Mouse (Mus musculus): ENCODE measurements around the gene Klrg1. TPM values are rescaled to one million over a fixed set of nuclear protein-coding genes. Genes with fewer than 3 reads are reported as not detected.

Gene Klrg1
- polyA plus RNA-seq (2017; shearing (Covaris generic)): 10 to 100 TPM; 32.4 to 41.6 TPM

GRCm38 (mm10) chr6:122282782-122283181 is at the start of gene Klrg1:
Klrg1 (minus strand) TSS chr6:122282882.
- no peak for ATAC-seq

DNA sequence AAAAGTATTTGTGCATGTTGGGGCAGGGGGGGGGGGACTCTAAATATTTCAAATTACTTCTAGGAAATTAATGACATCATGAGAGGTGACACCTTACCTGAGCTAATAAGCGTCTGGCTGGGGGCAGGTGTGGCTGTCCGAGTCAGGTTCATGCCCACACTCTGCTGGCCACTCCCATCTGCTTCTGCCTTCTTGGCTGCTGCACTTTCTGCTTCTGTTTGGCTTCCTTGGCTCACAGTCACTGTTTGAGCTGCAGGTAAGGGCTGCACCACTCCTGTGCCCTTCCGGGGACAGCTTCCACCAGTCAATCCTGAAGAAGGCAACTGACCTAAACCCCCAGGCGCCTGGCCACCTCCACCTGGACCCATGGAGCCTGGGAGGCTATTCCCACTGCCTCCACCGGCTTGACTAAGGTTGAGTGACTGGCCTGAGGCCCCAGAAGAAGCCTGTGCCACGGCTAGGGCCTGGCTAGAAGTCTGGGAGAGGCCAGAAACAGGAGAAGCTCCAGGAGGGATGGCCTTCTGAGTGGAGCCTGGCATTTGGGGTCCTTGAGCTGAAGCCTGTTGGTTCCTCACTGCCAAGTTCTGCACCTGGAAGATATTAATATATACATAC is 42.8 kb upstream of the Klrg1 start:
- ATAC-seq: no peak

- no peak for ATAC-seq
Observed at GRCm38 (mm10) chr6:122318726-122319125, 36.0 kb upstream of the Klrg1 start.

GRCm38 (mm10) chr6:122310187-122310820 is 27.6 kb upstream of the Klrg1 start:
- no peak for ATAC-seq

- ATAC-seq: no peak
Observed at GRCm38 (mm10) chr6:122309446-122309960, 26.8 kb upstream of the Klrg1 start.

DNA sequence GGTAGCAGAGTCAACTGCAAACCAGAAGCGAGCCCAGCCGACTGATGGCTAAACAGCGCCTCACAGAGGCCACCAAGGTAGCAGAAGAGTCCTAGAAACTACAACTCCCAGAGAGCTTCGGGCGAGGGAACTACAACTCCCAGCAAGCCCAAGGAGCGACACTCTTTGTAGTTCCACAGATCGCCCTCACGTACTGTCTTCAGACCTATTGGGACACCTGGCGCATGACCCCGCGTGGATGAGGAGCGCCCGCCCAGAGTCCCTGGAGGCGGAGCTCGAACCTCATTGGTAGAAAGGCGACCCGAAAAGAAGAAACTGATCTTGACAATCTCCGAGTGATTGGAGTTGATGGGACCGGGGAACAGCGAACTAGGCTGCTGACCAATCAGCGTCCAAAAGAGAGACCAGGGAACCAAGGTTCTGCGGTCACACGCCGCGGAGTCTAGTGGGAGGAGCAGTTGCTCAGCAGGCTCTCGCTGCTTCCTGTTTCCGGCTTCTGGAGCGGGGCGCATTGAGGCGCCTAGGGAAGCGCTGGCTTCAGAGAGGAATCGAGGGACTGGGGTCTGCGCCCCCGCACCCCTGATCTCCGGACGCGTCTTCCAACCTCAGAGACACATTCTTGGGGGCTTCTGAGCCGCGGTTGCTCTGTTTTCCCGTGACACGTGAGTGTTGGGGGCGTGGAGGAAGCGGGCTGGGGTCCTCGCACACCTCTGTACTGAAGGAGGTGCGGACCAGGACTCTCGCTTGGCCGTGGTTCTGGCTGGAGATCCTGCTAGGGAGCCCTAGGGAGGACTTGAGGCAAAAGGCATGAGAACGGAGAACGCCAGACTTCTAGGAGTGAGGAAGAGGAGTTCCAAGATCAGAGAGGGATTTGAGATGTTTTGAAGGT is 26.1 kb upstream of the Klrg1 start, which contains the start of gene M6pr:
TSS of gene M6pr (plus strand) at position 216 of the 889 bp plus-strand sequence.
- ATAC-seq: peak; percentile 94

GRCm38 (mm10) chr6:122308136-122308504 is 25.4 kb upstream of the Klrg1 start:
- ATAC-seq: no peak

DNA sequence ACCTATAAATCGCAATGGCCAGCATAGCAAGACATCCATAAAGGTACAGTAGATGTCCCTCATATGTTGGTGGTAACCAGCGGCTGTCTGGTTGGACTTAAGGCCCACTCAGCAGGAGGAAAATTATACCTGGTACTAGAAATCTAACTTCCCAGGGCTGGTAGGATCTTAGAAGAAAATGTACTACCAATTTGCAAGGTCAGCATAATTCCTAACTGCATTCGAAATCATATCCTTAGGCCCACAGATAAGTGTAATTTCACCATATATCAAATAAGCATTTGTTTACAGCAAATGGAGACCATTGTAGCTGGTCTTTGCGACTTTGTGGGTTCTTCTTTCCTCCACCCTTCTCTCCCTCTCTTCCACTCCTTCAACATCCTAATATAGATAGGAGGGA is 24.0 kb upstream of the Klrg1 start:
- no peak for ATAC-seq

DNA sequence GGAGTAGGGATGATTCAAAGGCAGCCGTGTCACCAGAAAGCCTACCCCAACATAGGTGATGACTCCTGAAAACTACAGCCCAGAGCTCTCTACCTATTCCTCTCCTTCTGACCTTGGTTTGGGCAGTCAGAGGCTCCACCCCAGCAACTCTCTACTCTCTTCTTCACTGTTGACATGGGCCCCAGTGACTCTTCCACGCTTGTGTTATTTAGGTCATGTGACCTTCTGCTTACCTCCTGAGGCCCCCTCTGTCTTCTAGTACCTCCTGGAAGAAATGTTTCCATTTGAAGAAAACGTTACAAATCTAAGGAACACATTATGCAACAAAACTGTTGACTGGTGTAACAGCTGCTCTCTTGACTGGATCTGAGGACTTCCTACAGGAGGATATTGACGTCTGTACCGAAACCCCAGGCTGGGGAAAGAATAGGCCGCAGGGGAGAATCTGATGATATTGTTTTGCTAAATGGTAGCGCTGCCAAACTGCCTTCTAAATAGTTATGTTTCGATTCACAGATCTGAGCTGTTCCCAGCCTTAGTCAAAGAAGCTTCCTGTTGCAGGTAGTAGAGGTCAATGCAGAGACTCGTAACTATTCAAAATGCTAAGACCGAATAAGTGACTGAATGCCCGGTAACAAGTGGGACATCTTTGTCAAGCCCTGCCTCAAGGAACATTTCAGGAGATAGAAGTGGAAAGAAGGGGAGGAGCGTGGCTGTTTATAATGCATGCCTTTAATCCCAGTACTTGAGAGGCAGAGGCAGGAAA is 22.3 kb upstream of the Klrg1 start:
- no peak for ATAC-seq

GRCm38 (mm10) chr6:122304355-122304754 is 21.7 kb upstream of the Klrg1 start:
- no peak for ATAC-seq

DNA sequence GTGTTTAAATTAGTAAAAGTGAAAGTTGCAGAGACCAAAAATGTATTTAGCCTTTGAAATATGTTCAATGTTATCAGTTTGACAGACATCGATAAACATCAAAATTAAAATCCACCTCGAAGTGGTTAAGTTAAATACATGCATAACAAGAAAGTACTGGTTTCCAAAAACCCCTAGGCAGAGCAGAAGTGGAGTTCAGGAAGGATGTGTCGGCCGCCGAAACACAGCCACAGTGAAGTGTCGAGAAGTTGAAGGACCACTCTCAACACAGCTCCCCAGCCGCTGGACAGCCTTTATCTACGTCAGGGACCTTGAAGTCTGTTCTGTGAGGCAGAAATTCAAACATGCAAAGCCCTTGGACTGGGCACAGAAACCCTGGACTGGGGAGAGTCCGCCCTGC is 20.8 kb upstream of the Klrg1 start:
- ATAC-seq: peak; percentile 1

GRCm38 (mm10) chr6:122302661-122303060 is 20.0 kb upstream of the Klrg1 start:
- no peak for ATAC-seq

DNA sequence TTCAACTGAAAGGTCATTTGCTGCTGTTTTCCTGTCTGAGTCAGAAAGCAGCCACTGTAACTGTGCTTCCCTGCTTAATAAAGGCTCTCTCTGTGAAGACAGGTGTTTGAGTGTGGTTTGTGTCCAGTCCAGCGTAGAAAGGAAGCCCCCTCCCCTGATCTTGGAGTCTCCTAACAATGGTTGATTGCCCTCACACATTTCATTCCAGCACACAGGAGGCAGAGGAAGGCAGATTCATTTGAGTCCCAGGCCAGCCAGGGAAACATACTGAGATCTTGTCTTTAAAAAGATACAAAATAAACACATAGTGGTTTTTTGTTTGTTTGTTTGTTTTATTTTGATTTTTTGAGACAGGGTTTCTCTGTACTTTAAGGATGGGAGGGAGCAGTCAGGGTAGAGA is 19.4 kb upstream of the Klrg1 start:
- ATAC-seq: no peak

GRCm38 (mm10) chr6:122299621-122300133 is 17.0 kb upstream of the Klrg1 start:
- no peak for ATAC-seq

DNA sequence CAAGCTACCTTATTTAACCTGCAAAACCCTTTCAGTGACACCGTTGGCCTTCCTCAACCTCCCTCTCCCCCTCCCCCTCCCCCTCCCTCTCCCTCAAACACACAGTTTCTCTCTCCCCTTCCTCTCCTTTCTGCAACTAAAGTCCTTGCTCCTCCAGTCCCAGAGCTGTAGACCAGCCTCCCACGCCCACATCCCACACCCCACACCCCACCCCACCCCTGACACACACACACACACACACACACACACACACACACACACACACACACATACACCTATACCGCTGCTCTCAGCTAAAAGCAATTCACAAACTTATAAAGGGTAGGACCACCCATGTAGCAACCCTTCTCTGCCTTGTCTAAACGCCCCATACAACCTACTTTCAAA is 15.5 kb upstream of the Klrg1 start:
- ATAC-seq: no peak

DNA sequence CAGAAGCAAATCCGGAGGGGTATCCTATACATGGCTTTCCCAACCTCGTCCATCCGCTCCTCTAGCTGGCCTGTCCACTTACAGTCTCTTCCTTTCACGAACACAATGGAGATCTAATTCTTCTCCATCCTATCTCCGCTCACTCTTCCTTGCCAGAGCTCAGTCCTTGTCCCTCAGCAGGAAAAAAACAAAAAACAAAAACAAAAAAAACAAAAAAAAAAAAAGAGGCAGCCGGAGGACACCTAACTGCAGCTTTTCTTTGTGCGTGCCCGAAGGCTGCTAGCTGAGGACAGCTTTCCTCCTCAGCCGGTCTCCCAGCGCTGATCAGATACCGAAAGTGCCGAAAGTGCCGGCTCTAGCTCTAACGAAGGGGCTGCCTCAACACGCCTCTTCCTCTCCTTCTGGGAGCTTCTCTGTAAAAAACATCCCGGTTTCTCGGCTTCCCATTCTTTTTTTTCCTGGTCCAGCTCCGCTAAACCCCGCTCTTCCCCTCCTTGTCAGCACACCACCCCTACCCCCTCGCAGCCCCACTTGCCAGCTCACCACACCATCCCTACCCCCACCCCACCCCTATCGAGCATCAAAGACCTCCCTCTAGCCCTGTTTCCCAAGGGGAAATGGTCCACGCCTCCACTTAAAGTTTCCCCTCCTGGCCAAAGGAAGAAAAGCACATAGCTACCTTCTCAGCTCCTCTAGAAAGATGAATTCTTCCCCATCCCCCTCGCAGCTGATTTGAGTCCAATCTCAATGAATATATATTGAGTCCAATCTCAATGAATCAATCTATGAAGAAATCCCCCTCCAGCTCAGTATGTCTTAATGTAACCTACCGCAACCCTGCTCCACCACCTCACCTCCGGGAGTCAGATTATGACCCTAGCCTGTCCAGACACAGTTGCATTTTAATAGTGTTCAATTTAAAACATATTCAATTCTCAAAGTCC is 14.9 kb upstream of the Klrg1 start:
- ATAC-seq: no peak

DNA sequence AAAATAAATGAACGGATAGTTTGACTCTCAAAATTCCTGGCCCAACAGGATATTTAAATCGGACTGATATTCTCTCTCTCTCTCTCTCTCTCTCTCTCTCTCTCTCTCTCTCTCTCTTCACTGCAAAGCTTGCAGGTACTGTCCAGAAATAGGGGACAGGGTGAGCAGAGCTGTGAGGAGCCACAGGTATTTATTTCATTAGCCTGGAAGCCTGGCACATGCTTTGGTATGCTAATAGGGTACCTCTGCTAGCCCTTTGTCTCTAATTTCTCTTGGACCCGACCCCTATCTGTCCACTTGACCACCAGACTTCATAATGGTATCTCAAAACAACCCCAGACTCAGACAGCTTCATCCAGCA is 14.2 kb upstream of the Klrg1 start:
- no peak for ATAC-seq

DNA sequence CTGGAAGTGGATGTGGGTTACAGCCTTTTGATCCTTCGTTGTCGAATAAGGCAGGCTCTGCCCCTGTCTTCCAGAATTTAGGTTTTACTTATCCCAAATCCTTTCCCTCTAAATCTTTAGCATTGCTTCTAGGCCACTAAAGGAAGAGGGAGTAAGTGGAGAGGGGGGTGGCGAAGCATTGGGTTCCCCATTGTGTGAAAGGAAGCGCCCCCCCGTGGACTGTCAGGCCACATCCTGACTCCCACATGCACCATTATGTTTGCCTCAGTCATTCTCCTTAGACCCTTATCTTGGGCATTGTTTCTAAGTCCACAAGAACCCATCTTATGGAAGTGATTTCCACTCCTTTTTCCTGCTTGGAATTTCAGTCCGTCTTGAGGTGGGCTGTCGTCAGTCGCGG is 12.6 kb upstream of the Klrg1 start:
- ATAC-seq: peak; percentile 15

DNA sequence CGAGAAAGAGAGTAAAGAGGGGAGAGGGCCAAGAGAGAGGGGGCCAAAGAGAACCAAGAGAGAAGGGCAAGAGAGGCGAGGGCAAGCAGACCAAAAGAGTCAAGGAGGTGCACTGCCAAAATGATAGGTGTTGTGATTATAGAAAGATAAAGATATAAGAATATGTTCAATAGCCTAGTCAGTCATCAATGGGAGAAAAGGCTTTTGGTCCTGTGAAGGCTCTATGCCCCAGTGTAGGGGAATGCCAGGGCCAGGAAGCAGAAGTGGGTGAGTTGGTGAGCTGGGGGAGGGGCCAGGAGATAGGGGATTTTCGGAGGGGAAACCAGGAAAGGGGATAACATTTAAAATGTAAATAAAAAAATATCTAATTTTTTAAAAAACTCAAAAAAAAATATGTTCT is 11.6 kb upstream of the Klrg1 start:
- ATAC-seq: no peak

DNA sequence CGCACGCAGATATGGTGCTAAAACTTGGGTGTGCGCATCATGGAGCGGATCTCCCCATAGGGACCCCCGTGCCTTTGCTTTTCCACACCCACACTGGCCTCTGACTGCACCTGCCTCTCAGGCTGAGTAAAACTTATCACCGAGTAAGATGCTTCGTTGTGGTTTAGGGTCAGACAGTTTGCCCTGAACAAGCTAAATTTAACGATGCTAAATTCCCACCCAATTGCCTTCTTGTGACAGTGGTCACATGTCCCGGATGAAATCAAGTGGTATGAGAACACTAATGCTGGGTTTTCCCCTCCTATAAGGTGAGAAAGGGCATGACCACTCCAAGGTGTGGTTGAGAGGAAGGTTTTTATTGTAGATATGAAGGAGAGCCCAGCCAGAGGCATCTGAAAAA is 11.1 kb upstream of the Klrg1 start:
- ATAC-seq: peak; percentile 50

GRCm38 (mm10) chr6:122293121-122293520 is 10.4 kb upstream of the Klrg1 start:
- no peak for ATAC-seq

Measured in activated CD4-positive, CD25-positive, alpha-beta regulatory T cell, adult 4 months (primary cell).